Mouse (Mus musculus) embryo, embryonic 9.5 days (tissue): Measurements from ENCODE around the gene Coq8a.

ENCODE experiments used
- DNase-seq: peaks from one replicate; pipeline ENCODE4 v3.0.0-alpha.2; 2017; ENCODE audit errors: extremely low spot score

Coq8a gene

DNA sequence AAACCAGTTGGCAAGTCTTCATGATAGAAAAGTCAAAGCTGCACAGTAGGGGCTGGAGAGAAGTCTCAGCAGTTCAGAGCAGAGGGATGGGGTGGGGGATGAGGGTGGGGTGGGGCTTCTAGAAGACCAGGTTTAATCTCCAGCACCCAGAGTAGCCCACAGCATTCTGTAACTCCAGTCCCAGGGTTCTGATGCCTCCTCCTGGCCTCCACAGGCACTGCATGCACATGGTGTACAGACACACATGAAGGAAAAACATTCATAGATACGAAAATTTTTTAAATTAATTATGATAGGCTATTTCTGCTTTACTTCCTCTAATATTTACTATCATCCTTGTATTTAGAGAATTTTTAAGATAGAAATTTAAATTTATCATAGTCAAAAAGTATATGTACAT, 82.9 kb downstream of the Coq8a start:
- no peak for DNase-seq
